In genomic region chr11:54921798-54922197, GRCm38 (mm10) we compare ENCODE assay signal across 9 mouse cellular contexts. TPM values are rescaled to one million over a fixed set of nuclear protein-coding genes. Genes with fewer than 3 reads are reported as not detected.
DNase-seq lines count a peak whose midpoint lies in the region; ATAC-seq lines count a peak whose summit lies in the region.
"Had no signal": no experiment of that assay in that cellular context is flagged by ENCODE, and none has a peak within 500 bp of the region (broad histone marks: within the 10 kb centered on the region; RNA-seq: fewer than 3 reads in every experiment).

No protein-coding gene starts in this region.

- no peaks in the 10 kb centered on the region for H3K27me3 ChIP-seq in kidney, embryonic 16.5 days (ENCODE audit: insufficient read depth, low read length)
- H3K27me3 ChIP-seq in hindbrain, embryonic 16.5 days (replicated peaks; ENCODE audit: control insufficient read depth, insufficient read depth, low read length), result no peaks in the 10 kb centered on the region
- H3K27me3 ChIP-seq: limb, embryonic 12.5 days had no signal

- H3K36me3 ChIP-seq in kidney, embryonic 16.5 days (ENCODE audit: insufficient read depth, low read length), result peaks cover 62% of the 10 kb centered on the region
- H3K36me3 ChIP-seq in hindbrain, embryonic 16.5 days (ENCODE audit: control insufficient read depth, insufficient read depth, low read length), result peaks cover 30% of the 10 kb centered on the region

- 36% methylated on average over 7 of the region's 7 CpGs for WGBS in kidney, embryonic 16.5 days
- 42% methylated on average over 7 of the region's 7 CpGs for WGBS in hindbrain, embryonic 16.5 days

- peaks cover 8% of the 10 kb centered on the region for H3K4me1 ChIP-seq in kidney, embryonic 16.5 days (ENCODE audit: insufficient read depth, low read length)
- H3K4me1 ChIP-seq in hindbrain, embryonic 16.5 days (ENCODE audit: control insufficient read depth, insufficient read depth, low read depth, low read length), result no peaks in the 10 kb centered on the region
- H3K4me1 ChIP-seq: limb, embryonic 12.5 days had no signal

- H3K4me3 ChIP-seq in kidney, embryonic 16.5 days (ENCODE audit: low read length), result no peak overlapping the region
- no peak overlapping the region for H3K4me3 ChIP-seq in hindbrain, embryonic 16.5 days (ENCODE audit: low read length)
- H3K4me3 ChIP-seq: limb, embryonic 12.5 days had no signal

- no peak overlapping the region for H3K9ac ChIP-seq in kidney, embryonic 16.5 days (replicated peaks; ENCODE audit: low read length)
- H3K9ac ChIP-seq in hindbrain, embryonic 16.5 days (ENCODE audit: low read depth, low read length), result no peak overlapping the region
- H3K9ac ChIP-seq: limb, embryonic 12.5 days had no signal

- ATAC-seq in kidney, embryonic 16.5 days (ENCODE audit: low FRiP score, low TSS enrichment), result peak; percentile 52
- no peak for ATAC-seq in erythroid progenitor cell, adult 5-6 weeks (replicated peaks; ENCODE audit: low FRiP score, poor library complexity, severe bottlenecking)
- ATAC-seq in hindbrain, embryonic 16.5 days, result no peak; the same call in 1 of the 2 replicates

- H3K4me2 ChIP-seq in kidney, embryonic 16.5 days (replicated peaks; ENCODE audit: low read depth, low read length), result no peak overlapping the region
- no peak overlapping the region for H3K4me2 ChIP-seq in hindbrain, embryonic 16.5 days (ENCODE audit: low read length)
- H3K4me2 ChIP-seq: limb, embryonic 12.5 days had no signal

- H3K9me3 ChIP-seq in kidney, embryonic 16.5 days (ENCODE audit: low read length), result no peaks in the 10 kb centered on the region; the same call in 1 of the 2 replicates
- H3K9me3 ChIP-seq in hindbrain, embryonic 16.5 days (ENCODE audit: control insufficient read depth, low read length), result no peaks in the 10 kb centered on the region
- H3K9me3 ChIP-seq: limb, embryonic 12.5 days had no signal

- DNase-seq in retina, embryonic 14.5 days (ENCODE audit: low spot score), result peak; percentile 22
- no peak for DNase-seq in retina, postnatal 1 day
- peak; percentile 72 for DNase-seq in gastrocnemius, postnatal 25 days
- DNase-seq in testis, postnatal 14 days (ENCODE audit: low spot score), result peak; percentile 37
- DNase-seq in spleen, postnatal 14 days (ENCODE audit: low spot score in 2 of 2), result no peak

- H3K27ac ChIP-seq in kidney, embryonic 16.5 days (ENCODE audit: low read length), result 0 out of 2 replicates have a peak overlapping the region, but pooled peaks have one; percentile 27
- no peak overlapping the region for H3K27ac ChIP-seq in hindbrain, embryonic 16.5 days (ENCODE audit: low read depth, low read length)

RNA-seq across cellular contexts. Expression of gene Gpx3, which starts 19.5 kb away (rescaled TPM):
- 10 to 100 TPM; 26.5 to 56.8 TPM for total RNA-seq in gastrocnemius, postnatal 25 days (2021)
- polyA plus RNA-seq in kidney, embryonic 16.5 days (2015; fragmentation: Nextera tagmentation; extraction: Ambion mirVana), result 262 and 297 TPM in 2 replicates
- total RNA-seq in erythroid progenitor cell, adult 5-6 weeks (2015; ENCODE audit: low replicate concordance), result 15.5 and 29.3 TPM in 2 replicates
- total RNA-seq in erythroid progenitor cell, adult 5-6 weeks (2017; ENCODE audit: low replicate concordance), result 0.30 and 2.4 TPM in 2 replicates
- polyA plus RNA-seq in hindbrain, embryonic 16.5 days (2015; fragmentation: Nextera tagmentation; extraction: Ambion mirVana), result 78.5 and 78.8 TPM in 2 replicates

RNA-seq across cellular contexts. Expression of gene Tnip1, which starts 40.9 kb away (rescaled TPM):
- total RNA-seq in gastrocnemius, postnatal 25 days (2021), result 10 to 100 TPM; 27.6 to 31.9 TPM
- polyA plus RNA-seq in kidney, embryonic 16.5 days (2015; fragmentation: Nextera tagmentation; extraction: Ambion mirVana), result 20.2 and 22.0 TPM in 2 replicates
- total RNA-seq in erythroid progenitor cell, adult 5-6 weeks (2015; ENCODE audit: low replicate concordance), result 6.3 and 7.9 TPM in 2 replicates
- total RNA-seq in erythroid progenitor cell, adult 5-6 weeks (2017; ENCODE audit: low replicate concordance), result 3.3 and 8.7 TPM in 2 replicates
- 19.6 and 20.4 TPM in 2 replicates for polyA plus RNA-seq in hindbrain, embryonic 16.5 days (2015; fragmentation: Nextera tagmentation; extraction: Ambion mirVana)

RNA-seq across cellular contexts. Expression of gene Hint1, which starts 55.6 kb away (rescaled TPM):
- total RNA-seq in gastrocnemius, postnatal 25 days (2021), result 100 to 1,000 TPM; 181 to 192 TPM
- 540 and 595 TPM in 2 replicates for polyA plus RNA-seq in kidney, embryonic 16.5 days (2015; fragmentation: Nextera tagmentation; extraction: Ambion mirVana)
- 138 and 146 TPM in 2 replicates for total RNA-seq in erythroid progenitor cell, adult 5-6 weeks (2015; ENCODE audit: low replicate concordance)
- 123 and 160 TPM in 2 replicates for total RNA-seq in erythroid progenitor cell, adult 5-6 weeks (2017; ENCODE audit: low replicate concordance)
- 728 and 827 TPM in 2 replicates for polyA plus RNA-seq in hindbrain, embryonic 16.5 days (2015; fragmentation: Nextera tagmentation; extraction: Ambion mirVana)

Comparison
In these comparisons a context has a peak if more than half of its experiments do, and no peak if none do; other contexts are left out.
1. DNase-seq: peak in retina, embryonic 14.5 days (single experiment), gastrocnemius, postnatal 25 days (single experiment) and testis, postnatal 14 days (single experiment); none in retina, postnatal 1 day (single experiment) and spleen, postnatal 14 days (0 of 2).